Mouse (Mus musculus): ENCODE results near the gene Mmp11. TPM values are rescaled to one million over a fixed set of nuclear protein-coding genes. Genes with fewer than 3 reads are reported as not detected.

Gene Mmp11
- total RNA-seq, 2 experiments from 2014 or later: 0.96 TPM; not detected in 1

DNA sequence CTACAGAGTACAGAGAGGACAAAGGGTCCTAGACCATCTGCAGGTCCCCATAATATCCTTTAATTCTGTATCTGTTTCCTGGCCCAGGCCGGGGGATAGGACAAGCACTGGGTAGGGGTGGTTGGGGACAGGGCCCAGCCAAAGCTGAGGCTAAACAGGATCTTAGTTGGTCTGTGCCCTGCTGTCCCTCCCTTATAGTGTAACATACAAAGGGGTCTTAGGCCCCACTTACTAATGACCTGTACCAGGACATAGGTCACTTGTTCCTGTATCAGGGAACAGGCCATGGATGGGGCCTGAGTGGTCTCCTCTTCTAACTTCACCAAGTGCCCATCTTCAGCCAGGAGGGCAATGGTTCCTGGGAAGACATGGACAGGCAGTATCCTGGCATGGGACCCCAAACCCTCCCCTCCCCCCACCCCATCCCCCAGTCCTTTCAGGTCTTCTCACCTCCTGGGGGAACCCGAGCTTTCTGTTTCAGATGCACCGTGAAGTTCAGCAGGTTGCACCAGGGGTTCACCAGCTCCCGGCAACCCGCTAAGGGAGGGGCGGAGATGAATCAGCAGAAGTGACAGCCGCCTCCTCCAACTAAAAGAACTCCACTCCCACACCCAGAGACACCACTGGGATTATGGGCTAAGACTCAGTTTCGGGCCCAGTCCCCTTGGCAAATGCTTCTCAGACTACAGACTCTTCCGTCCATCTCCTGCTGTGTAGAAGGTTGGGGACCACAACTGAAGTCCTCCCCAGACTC is 3.4 kb upstream of the Mmp11 start:
- peak; percentile 51; the same call in 1 of the 2 replicates for ATAC-seq (replicated peaks; ENCODE audit: low FRiP score, low TSS enrichment, poor library complexity, severe bottlenecking)

DNA sequence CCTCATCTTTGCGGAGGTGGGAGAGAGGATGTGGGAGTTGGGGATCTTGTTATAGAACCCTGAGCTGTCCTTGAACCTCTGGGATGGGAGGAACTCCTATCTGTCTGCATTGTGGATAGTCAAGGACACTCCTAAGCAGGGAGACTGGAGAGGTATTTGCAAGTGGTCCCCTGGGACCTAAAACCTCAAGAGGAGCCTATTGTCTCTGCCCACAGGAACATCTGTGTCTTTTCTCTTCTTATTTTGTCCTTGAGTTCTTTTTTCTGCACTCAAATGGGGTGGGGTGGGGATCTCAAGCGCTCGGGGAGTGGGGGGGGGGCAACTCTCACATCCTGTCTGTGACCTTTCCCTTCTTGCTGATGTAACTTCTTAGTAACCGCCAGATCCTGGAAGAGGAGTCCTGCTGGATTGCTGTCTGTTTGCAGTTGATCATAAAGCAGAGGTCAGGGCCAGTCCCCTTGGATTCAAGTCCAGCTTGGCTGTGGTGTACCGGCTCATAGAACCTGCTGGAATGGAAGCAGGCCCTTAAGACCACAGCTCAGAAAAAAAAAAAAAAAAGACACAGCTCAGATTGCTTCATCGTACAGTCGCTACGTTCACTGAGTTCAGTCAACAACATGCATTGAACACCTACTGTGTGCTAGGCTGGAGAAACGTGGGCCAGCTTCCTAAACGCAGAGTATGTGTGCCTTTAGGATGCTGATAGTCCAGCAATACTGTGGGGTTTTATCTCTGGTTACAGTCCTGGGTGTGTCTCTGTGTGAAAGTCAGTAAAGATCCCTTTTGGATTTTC is 1.8 kb upstream of the Mmp11 start:
- 0 out of 2 replicates have a peak, but pooled peaks have one; percentile 16 for ATAC-seq (replicated peaks; ENCODE audit: low FRiP score, low TSS enrichment, poor library complexity, severe bottlenecking)

DNA sequence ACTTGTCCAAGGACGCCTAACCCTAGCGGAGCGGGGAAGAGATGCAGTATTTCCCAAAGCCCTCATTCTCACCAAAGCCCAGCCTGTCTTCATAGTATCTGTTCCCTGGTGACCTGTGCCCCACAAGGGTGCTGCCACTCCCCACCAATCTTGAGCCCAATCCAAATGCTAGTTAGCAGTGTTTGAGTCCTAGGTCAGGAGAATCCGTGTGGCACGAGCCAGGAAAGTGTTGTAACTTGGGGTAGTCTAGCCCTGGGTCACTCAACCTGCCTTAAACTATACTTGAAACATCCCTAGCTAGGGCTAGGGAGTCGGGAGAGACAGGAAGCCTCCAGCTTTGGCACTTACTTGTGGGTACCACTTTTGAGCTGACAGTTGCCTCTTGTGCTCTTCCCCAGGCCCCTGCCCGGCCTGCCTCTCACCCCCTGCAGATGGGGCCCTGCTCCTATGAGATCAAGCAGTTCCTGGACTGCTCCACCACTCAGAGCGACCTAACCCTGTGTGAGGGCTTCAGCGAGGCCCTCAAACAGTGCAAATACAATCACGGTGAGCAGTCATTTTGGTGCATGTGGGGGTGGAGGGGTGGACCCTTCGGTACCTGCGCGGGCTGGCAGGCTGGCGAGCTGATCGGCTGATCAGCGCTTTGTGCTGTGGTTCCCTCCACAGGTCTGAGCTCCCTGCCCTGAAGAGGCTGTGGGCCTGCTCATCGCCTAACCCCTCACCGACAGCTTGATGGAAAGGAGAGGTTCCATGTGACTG is 792 bp upstream of the Mmp11 start:
- no peak for ATAC-seq (replicated peaks; ENCODE audit: low FRiP score, low TSS enrichment, poor library complexity, severe bottlenecking)

DNA sequence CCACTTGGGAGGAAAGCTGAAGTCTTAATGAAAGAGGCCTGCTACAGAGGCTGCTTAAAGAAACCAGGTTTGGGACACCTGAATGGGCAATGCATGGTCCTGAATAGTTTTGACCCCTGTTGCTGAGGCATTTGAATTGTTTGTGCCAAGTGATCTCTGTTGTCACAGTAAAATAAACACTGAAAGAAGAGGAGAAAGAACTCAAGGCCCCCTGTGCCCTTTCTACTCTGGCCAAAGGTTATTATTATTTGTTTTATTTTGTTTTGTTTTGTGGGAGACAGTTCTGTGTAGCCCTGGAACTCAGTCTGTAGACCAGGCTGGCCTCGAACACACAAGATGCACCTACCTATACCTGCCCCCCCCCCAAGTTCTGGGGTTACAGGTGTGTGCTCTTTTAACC is 1.3 kb downstream of the Mmp11 start:
- ATAC-seq (replicated peaks; ENCODE audit: low FRiP score, low TSS enrichment, poor library complexity, severe bottlenecking): no peak

DNA sequence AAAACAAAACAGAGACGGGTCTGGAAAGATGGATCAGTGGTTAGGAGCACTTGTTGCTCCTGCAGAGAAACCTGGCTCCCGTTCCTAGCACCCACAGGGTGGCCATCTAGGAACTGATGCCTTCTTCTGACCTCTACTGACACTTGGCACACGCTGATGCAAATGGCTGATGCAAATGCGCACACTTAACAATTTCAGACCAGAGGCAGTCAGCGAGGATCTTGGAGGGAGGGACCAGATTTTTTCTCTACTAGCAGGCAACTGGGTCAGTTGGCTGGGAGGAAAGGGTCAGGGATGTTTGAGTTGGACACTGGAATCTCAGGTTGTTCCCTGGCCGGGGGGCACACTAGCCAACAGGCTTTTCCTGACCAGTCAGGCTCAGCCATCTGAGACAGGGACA is 3.4 kb downstream of the Mmp11 start, which contains the start of gene Chchd10:
TSS of gene Chchd10 (plus strand) at position 240 of the 400 bp plus-strand sequence.
- no peak for ATAC-seq (replicated peaks; ENCODE audit: low FRiP score, low TSS enrichment, poor library complexity, severe bottlenecking)

DNA sequence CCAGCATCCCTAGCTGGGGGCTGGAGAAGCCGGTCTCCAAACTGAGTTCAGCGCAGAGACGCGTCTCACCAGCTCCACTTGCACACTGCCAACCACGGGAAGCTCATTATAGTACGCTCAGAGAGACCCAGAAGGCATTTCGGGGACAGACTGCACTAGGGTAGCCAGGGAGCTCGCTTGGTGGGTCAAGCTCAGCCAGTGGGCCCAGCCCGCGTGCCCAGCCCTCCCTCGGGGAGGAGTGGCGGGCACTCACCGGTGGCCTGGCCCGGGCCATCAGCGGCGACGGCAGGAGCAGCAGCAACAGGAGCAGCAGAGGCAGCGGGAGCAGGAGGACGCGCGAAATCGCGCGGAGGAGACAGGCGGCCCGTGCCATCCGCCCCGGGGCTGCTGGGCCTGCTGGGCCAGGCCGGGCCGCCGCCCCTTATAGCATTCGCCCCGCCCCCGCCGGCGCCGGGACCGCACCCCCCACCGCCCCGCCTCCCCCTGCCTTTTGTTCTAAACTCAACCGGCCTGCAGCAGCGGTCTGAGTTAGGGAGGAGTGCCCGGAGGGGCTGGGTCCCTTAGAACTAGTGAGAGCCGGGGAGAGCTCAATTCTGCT is 4.1 kb downstream of the Mmp11 start:
- peak; percentile 21; the same call in 1 of the 2 replicates for ATAC-seq (replicated peaks; ENCODE audit: low FRiP score, low TSS enrichment, poor library complexity, severe bottlenecking)

DNA sequence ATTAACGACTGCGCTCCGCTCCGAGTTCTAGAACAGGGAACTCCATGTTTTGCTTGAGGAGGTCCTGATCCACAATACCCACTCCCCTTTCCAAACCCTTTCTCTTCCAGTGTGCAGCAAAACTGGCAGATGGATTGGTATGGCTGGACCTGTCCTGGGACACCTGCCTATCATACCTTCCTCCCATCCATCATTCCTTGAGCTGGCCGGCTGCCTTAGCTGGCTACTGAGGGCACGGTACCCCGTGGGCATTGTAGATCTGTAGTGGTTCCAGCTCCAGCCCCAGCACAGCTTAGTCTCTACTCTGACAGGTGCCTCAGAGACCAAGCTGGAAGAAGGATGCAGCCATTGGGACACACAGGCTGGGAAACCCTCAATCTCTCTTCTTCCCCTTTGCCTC is 5.0 kb downstream of the Mmp11 start:
- ATAC-seq (replicated peaks; ENCODE audit: low FRiP score, low TSS enrichment, poor library complexity, severe bottlenecking): no peak

DNA sequence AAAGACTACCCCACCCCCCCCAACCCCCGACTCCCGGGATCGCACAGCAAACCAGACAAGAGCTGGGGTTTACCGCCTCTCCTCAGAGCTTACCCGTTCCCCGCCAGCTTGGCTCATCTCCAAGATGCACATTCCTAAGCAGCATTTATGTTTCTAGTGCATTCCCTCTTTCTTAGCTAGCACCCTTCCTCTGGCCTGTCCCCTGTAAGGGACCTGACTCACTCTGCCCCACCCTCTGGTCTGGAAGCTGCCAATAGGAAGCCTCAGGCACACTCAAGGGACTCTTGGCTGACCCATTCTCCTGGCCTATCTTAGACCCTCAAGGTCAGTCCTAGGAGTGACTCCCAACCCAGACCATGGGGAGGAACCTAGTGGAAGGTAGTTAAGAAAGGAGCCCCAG is 6.0 kb downstream of the Mmp11 start:
- ATAC-seq (replicated peaks; ENCODE audit: low FRiP score, low TSS enrichment, poor library complexity, severe bottlenecking): no peak

DNA sequence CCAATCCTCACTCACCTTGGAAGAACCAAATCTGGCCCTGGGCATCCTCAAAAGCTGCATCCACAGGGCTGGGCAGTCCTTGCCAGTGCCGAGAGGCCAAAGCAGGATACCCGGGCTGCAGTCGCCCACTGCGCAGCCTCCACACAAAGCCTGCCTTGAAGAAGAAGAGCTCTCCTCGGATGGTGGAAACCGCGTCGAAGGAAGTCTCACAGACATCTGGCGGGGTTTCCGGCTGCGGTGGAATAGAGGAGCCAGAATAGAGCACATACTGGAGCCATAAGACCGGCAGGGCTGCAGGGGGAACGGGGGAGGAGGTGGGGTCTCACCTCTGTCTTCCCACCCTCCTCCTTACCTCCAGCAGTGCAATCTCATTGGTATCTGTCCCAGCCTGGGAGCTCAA is 9.9 kb downstream of the Mmp11 start:
- ATAC-seq (replicated peaks; ENCODE audit: low FRiP score, low TSS enrichment, poor library complexity, severe bottlenecking): no peak

DNA sequence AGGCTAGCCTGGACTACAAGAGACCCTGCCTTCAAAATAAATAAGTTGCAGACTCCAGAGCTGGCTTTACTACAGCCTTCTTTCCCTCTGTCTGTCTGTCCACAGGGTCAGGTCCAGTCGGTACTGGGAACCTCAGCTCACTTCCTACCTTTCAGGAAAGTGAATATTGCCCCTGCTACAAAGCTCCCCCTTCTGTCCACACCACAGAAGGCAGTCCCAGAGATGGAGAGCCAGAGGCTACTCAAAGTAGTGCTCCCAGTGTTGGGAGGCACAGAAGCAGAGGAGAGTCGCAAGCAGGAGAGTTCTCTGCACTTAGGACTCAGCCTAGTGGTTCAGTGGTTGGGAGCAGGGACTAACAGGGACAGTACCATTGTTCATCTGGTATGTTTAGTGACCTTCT is 12.0 kb downstream of the Mmp11 start:
- ATAC-seq (replicated peaks; ENCODE audit: low FRiP score, low TSS enrichment, poor library complexity, severe bottlenecking): 0 out of 2 replicates have a peak, but pooled peaks have one; percentile 32

DNA sequence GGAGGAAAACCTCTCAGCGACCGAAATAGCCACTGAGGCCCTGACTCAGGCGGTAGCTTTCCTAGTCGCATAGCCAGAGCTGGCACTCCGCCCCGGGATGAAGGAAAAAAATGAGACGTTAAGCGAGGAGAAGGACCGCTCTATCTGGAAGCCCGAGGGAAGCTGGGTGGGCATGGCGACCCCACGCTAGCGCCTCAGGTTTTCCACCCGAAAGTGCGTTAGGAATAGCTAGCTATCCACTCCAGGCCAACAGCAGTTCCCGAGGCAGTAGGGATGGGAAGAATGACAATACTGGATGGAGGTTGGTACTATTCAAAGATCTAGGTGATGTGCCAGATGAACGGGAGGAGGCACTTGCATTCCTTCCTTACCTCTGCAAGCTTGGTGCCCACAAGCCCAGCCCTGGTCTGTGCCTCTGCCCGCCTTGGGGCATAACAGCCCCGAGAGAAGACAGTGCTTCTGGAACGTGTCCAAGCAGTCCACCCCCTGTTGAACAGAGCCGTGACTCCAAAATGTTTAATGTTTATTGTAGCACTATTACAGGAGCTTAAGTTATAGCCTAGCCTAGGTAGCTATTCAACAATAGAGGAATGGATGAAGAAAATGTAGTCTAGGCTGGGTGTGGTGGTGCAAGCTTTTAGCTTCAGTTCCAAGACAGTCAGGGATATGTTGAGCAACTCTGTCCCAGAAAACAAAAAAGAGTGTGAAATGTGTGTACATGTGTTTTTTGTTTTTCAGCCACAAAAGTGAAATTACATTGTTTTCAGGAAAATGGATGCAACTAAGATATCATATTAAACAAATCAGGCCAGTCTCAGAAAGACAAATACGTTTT is 14.4 kb downstream of the Mmp11 start:
- peak; percentile 10; the same call in 1 of the 2 replicates for ATAC-seq (replicated peaks; ENCODE audit: low FRiP score, low TSS enrichment, poor library complexity, severe bottlenecking)

DNA sequence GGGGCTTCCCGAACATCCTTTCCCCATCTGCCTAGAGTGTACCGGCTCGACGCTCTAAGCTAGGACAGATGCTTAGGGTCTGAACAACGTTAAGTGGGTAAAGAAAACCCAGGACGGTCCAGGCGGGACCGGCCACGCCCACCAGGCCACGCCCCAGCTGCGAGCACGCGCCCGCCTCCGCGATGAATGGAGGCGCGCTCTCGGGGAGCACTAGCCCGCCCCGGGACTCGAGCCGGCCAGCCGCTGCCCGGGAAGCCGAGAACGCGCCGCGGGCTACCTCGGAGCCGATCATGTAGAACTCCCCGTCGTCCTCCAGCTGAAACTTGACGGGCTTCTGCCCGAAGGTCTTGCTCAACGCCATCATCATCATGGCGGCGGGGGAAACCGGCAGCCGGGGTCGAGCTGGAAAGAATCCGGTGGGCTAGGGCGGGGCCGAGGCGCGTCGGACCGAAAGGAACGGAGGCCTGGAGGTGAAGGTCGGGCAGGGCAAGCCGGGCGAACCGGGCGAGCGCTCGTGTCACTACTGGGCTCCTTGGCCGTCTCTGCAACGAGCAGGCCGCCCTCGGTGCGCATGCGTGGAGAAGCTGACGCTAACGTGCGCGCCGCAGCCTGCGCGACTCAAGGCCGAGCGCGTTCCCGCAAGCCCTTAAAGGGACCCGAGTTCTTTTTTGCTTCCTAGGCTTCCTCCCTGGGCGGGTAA is 15.1 kb downstream of the Mmp11 start, which contains the start of gene Smarcb1:
TSS of gene Smarcb1 (minus strand) at position 592 of the 700 bp plus-strand sequence.
- ATAC-seq (replicated peaks; ENCODE audit: low FRiP score, low TSS enrichment, poor library complexity, severe bottlenecking): peak; percentile 82

DNA sequence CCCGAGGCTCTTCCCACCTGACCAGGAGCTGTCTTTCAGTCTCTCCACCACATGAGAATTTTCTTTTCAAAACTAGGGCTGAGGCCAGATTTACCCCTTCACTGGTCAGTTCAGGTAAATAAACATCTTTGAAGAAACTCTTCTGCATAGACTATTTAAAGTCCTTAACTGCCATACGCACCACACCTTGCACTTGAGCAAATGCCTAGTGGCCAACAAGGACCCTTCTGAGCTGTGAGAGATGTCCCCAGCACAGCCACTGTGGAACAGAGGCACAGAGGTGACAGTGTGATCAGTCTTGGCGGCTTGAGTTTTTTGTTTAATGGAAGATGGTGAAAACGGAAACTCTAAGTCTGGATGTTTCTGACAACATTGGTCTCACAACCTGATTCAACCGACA is 17.3 kb downstream of the Mmp11 start:
- no peak for ATAC-seq (replicated peaks; ENCODE audit: low FRiP score, low TSS enrichment, poor library complexity, severe bottlenecking)

DNA sequence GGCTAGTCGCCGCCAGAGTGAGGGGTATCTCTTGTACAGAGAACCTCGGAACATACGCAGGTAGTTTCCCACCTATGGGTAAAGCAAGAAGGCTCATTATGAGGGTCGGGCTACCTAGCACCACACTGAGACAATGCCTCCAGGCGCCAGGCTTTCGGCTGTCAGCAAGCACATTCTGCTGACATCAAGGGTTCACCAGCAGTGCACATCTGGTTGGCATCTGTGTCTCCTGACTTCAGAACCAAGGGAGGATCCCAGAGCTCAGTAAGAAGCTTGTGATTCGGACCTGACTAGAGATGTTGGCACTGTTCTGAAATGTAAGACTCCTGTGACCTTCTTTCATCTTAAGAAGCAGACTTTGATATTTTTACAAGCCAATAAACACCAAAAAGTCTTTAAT is 19.5 kb downstream of the Mmp11 start:
- ATAC-seq (replicated peaks; ENCODE audit: low FRiP score, low TSS enrichment, poor library complexity, severe bottlenecking): no peak

DNA sequence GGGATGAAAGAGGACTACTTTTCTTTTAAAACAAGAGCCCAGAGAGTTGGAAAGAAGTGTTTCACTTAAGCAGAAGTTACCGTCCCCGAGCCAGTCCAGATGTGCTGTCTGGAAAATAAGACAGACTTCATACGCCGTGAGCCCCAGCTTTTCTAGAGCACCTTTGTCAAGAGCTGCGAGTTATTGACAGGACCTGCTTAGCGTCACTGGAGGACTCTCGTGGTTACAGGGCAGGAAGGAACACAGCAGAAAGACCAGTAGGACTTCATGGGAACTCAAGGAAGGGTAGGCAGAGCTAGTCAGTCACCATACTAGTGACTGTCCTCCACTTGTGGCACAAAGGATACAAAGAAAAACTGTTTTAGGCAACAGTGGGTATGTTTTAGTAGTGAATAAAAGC is 20.7 kb downstream of the Mmp11 start:
- ATAC-seq (replicated peaks; ENCODE audit: low FRiP score, low TSS enrichment, poor library complexity, severe bottlenecking): no peak

DNA sequence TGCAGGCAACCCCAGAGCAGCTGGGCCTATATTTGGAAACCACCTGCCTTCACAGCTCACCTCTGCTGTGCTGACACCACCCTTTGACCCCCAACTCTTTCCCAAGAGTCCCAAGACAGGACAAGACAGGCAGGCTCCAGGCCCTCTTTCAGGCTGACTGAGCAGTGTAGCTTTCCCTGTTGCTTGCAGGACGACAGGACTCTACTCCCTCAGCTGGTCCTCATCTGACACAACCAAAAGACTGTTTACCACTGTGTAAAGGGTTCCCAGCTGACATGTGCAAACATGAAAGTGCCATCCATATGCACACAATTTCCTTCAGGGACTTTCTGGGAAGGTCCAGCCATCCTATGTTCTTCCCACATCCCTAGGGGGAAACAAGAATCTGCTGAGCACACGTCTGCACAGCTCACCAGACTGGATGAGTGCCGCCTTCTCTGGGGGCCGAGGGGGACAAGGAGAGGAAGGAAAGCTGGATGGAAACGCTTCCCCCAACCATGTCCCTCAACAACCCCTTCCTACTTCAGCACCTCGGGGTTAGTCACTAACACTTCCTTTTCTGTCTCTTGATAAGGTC is 23.2 kb downstream of the Mmp11 start:
- no peak for ATAC-seq (replicated peaks; ENCODE audit: low FRiP score, low TSS enrichment, poor library complexity, severe bottlenecking)

DNA sequence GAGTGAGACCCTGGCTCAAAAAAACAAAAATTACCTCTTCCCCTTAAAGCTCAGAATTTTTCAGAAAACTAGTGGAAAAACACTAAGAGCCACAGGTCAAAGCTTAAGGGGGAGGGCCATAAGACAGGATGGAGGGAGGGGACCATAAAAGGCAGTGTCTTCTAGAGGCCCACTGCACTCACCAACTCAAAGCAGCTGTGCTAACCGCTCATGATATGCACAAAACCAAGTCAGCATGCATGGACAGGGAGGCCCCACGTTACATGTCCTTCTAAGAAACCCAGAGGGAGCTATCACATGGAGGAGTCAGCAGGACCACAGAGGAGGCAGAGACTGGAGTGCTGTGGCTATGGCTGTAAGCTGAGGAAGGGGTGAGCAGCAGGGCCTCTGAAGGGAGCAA is 25.6 kb downstream of the Mmp11 start:
- ATAC-seq (replicated peaks; ENCODE audit: low FRiP score, low TSS enrichment, poor library complexity, severe bottlenecking): no peak

DNA sequence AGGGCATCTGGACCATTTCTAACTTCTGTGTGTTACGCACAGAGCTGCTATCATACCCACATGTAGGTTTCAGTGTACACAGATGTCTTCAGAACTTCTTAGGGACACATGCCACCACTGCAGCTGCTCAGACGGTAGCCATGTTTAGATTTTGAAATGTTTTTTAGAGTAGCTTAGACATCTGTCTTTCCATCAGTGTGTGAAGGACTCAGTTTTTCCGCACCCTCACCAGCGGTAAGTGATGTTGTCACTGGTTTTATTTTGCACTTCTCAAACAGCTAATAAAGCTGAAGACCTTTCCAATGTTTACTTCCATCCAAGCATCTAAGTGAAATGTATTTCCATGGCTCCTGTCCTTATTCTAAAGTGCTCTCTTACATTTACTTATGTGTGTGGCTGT is 29.4 kb downstream of the Mmp11 start:
- ATAC-seq (replicated peaks; ENCODE audit: low FRiP score, low TSS enrichment, poor library complexity, severe bottlenecking): no peak
